ENCODE assay signal across 10 mouse cellular contexts in genomic region chr6:59500818-59501217, GRCm38 (mm10).
DNase-seq lines count a peak whose midpoint lies in the region; ATAC-seq and TF ChIP-seq lines count a peak whose summit lies in the region.
"Had no signal": no experiment of that assay in that cellular context is flagged by ENCODE, and none has a peak within 500 bp of the region (broad histone marks: within the 10 kb centered on the region; RNA-seq: fewer than 3 reads in every experiment).

No protein-coding gene starts in this region.

- intact Hi-C loops in left cerebral cortex, postnatal 36 days (cut with DNase I) = no loop called here

- no peak for TF ChIP-seq POLR2A in cerebellum, adult 2 months (IDR thresholded peaks at IDR 0.05; ENCODE audit: borderline replicate concordance, insufficient read depth, low read length)

- peak; percentile 14 to 17 for DNase-seq in cerebellum, adult 2 months
- DNase-seq in cerebellum, adult 11 months = no peak
- DNase-seq in left cerebral cortex, adult 18-20 months (ENCODE audit: low spot score in 2 of 2) = peak; percentile 17 to 33
- DNase-seq in left cerebral cortex, postnatal 36 days (ENCODE audit: low spot score in 2 of 2) = no peak
- DNase-seq in R1 (ENCODE audit: low read depth, low spot score) = peak; percentile 5
- DNase-seq in layer of hippocampus, postnatal 10 days (ENCODE audit: low spot score in 2 of 2) = peak; percentile 8 to 44
- no peak for DNase-seq in heart, adult 11 months
- no peak for DNase-seq in midbrain, embryonic 11.5 days (ENCODE audit: low spot score, missing footprints)
- DNase-seq: heart, adult 18-20 months; liver, embryonic 13.5 days had no signal

- H3K9ac ChIP-seq in midbrain, embryonic 11.5 days (ENCODE audit: low read length) = no peak overlapping the region
- H3K9ac ChIP-seq: liver, embryonic 13.5 days had no signal

- no peak for ATAC-seq in midbrain, embryonic 11.5 days (ENCODE audit: low FRiP score)

- TF ChIP-seq CTCF in cerebellum, adult 2 months (IDR thresholded peaks at IDR 0.05; ENCODE audit: borderline replicate concordance, insufficient read depth, low read depth, low read length) = peak; percentile 43; the same call in 1 of the 2 replicates

- no peak overlapping the region for H3K27ac ChIP-seq in cerebellum, adult 2 months (ENCODE audit: insufficient read depth, low read length)
- no peak overlapping the region for H3K27ac ChIP-seq in midbrain, embryonic 11.5 days (ENCODE audit: low read depth, low read length)
- H3K27ac ChIP-seq: liver, embryonic 13.5 days had no signal

- 38% methylated on average over 1 of the region's 1 CpGs for WGBS in cerebellum, adult 2 months
- 55% methylated on average over 1 of the region's 1 CpGs for WGBS in midbrain, embryonic 11.5 days

- H3K4me1 ChIP-seq in cerebellum, adult 2 months (ENCODE audit: control insufficient read depth, insufficient read depth, low read length) = no peaks in the 10 kb centered on the region
- H3K4me1 ChIP-seq in midbrain, embryonic 11.5 days (ENCODE audit: control insufficient read depth, insufficient read depth, low read length) = no peaks in the 10 kb centered on the region
- H3K4me1 ChIP-seq: liver, embryonic 13.5 days had no signal

- H3K27me3 ChIP-seq in cerebellum, adult 2 months (ENCODE audit: control insufficient read depth, insufficient read depth, low read length) = no peaks in the 10 kb centered on the region
- no peaks in the 10 kb centered on the region for H3K27me3 ChIP-seq in midbrain, embryonic 11.5 days (ENCODE audit: control insufficient read depth, insufficient read depth, low read length)
- H3K27me3 ChIP-seq: liver, embryonic 13.5 days had no signal

- no peak overlapping the region for H3K4me3 ChIP-seq in cerebellum, adult 2 months (replicated peaks; ENCODE audit: insufficient read depth, low read depth, low read length)
- H3K4me3 ChIP-seq in midbrain, embryonic 11.5 days (ENCODE audit: low read depth, low read length) = no peak overlapping the region
- H3K4me3 ChIP-seq: liver, embryonic 13.5 days had no signal

- no peak overlapping the region for H3K4me2 ChIP-seq in midbrain, embryonic 11.5 days
- H3K4me2 ChIP-seq: liver, embryonic 13.5 days had no signal

- H3K9me3 ChIP-seq in midbrain, embryonic 11.5 days (ENCODE audit: control insufficient read depth, low read length) = no peaks in the 10 kb centered on the region
- H3K9me3 ChIP-seq: liver, embryonic 13.5 days had no signal

- no peaks in the 10 kb centered on the region for H3K36me3 ChIP-seq in midbrain, embryonic 11.5 days (ENCODE audit: control insufficient read depth, insufficient read depth, low read length)
- H3K36me3 ChIP-seq: liver, embryonic 13.5 days had no signal

Comparison
In these comparisons a context has a peak if more than half of its experiments do, and no peak if none do; other contexts are left out.
1. DNase-seq: peak in cerebellum, adult 2 months (2 of 2), left cerebral cortex, adult 18-20 months (2 of 2), R1 (single experiment) and layer of hippocampus, postnatal 10 days (2 of 2); none in cerebellum, adult 11 months (single experiment), left cerebral cortex, postnatal 36 days (0 of 2), heart, adult 11 months (single experiment) and midbrain, embryonic 11.5 days (single experiment).